Mouse (Mus musculus): ENCODE data around the gene Gpr135.

GRCm38 (mm10) chr12:72115686-72116345 lies 44.9 kb upstream of the Gpr135 start:
- no peak for TF ChIP-seq CTCF (IDR thresholded peaks at IDR 0.05; ENCODE audit: borderline replicate concordance, insufficient read depth, low read depth, low read length)
- TF ChIP-seq POLR2A (IDR thresholded peaks at IDR 0.05; ENCODE audit: borderline replicate concordance, insufficient read depth, low read length): no peak

All from cerebellum, adult 2 months (tissue).